Mouse (Mus musculus) adrenal gland, adult 8-10 months (tissue): ENCODE measurements around the gene Abcg2. TPM values are rescaled to one million over a fixed set of nuclear protein-coding genes. Genes with fewer than 3 reads are reported as not detected.

Source experiments
- total RNA-seq, 4 experiments: library from RNA; stranded (reverse); gene quantifications; 2 replicates each; pipeline ENCODE4 v1.2.4; 2022

Abcg2 gene
- total RNA-seq, 4 experiments from 2014 or later = 22.6 to 47.4 (median 31.8) TPM

Other genes with a start within 250 kb of the Abcg2 start
- gene Vmn1r30, start 141.1 kb upstream of the Abcg2 start, total RNA-seq = not detected
- not detected for gene Vmn1r31, start 109.2 kb upstream of the Abcg2 start, total RNA-seq
- gene Herc3, start 246.9 kb downstream of the Abcg2 start, total RNA-seq = 10 to 100 TPM; 16.0 to 37.9 (median 23.6) TPM